Mouse (Mus musculus) CH12F3 (cell line): ENCODE results near the gene Bola1.
"Not testable (repeated sequence)": the region's sequence is repeated elsewhere in the genome, so short reads cannot be mapped to it uniquely, and the experiment has no call there.

Source experiments
- in situ Hi-C: fragments of 300-500 bp; cut with MboI; formaldehyde crosslinking; loops from 2 replicates; pipeline ENCODE4 v1.14.3; 2020; ENCODE audit warnings: low sequenced_read_pairs

Bola1 gene

DNA sequence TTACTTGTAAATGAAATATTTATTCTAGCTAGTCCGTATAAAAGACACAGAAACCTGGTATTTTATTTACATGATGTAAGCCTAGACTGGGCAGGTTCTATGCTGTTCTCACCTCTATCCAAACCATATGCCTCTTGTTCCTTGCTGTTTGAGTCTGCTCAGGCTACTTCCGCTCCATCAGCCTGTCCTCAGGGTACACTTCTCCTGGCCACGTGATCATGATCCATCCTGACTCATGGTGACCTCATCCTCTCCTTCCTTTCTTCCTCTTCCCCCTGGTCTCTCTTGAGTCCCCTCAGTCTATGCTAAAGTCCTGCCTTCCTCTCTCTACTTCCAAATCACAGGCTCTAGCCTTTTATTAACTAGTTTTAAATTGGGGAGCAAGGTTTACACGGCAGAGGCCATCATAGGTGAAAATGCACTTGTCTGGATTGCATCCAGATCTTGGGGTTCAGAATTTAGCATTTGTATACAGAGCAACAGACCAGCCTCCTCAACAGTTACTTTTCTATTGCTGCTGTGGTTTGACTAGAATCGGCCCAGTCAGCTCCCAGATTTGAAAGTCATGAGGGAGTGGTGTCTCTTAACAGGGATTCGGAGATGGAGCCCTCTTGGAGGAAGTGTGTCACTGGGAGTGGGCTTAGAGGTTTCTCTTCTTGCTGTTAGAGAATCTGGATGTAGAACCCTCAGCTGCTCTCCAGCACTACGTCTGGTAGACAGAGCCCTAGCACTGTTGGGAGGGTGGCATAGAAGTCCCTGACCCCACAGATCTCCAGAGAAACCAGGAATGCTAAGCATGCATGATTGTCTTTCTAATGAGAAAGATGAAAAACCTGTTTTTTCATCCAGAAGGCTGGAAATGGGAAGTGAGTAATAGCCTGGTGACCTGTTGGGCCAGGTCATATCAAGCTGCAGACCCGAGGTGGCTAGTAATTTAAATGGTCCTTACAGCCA is 7.5 kb upstream of the Bola1 start:
- in situ Hi-C loops = no loop called here

DNA sequence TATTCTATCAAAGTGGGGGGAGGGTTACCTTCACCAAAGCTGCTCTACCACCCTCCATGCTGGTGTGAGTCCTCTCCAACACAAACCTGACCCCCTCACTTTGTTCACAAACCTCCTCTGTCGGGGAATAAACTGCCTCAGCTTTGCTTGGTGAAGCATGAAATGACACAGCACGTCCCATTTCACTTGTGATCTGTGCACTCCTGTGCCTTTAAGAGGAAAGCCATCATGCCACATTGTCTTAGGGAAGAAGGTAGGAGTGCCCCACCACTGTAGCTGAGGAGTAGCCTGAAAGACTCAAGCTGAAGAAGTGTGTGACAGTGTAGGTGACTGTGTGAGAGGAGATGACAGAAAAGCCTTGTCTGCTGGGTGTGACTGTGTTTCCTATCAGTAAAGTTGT is 5.9 kb upstream of the Bola1 start:
- in situ Hi-C loops = no loop called here

- in situ Hi-C loops = no loop called here
Measured at GRCm38 (mm10) chr3:96222774-96223173, 3.3 kb upstream of the Bola1 start.

DNA sequence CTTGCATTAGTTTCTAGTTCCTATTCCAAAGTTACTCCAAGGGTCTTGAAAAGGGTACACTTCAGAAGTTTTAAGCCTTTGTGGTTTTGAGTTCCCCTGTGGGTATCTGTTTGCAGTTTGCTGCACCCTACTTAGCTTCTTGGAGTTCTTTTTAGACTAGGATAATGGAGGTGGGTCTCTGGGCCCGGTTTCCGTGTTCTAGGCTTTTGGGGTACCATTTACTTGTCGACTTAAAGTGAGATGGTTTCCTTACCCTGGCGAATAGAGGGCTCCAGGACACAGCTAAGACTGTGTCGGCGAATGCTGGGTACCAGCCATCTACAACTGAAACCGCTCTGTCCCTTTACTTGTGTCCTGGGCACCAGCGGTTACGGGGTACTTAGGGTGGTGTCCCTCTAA is 2.1 kb upstream of the Bola1 start:
- in situ Hi-C loops = no loop called here

- in situ Hi-C loops = no loop called here
Measured at GRCm38 (mm10) chr3:96220765-96221639, 1.5 kb upstream of the Bola1 start, which contains the start of the genes Hist2h2ac and Hist2h2be. TSS of gene Hist2h2ac (minus strand) at chr3:96220880. TSS of gene Hist2h2be (plus strand) at chr3:96221119.

DNA sequence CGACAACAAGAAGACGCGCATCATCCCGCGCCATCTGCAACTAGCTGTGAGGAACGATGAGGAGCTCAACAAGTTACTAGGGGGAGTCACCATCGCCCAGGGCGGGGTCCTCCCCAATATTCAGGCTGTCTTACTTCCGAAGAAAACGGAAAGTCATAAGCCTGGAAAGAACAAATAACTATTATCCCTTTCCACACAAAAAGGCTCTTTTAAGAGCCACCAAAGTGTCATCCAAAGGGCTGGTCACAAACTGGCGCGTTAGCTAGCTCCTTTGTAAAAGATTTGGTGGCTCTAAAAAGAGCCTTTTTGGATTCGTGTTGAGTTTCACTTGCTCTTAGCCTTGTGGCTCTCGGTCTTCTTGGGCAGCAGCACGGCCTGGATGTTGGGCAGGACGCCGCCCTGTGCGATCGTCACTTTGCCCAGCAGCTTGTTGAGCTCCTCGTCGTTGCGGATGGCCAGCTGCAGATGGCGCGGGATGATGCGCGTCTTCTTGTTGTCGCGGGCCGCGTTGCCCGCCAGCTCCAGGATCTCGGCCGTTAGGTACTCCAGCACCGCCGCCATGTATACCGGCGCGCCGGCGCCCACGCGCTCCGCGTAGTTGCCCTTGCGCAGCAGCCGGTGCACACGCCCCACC is 739 bp upstream of the Bola1 start:
- in situ Hi-C loops = not testable (repeated sequence)

- in situ Hi-C loops = no loop called here
Measured at GRCm38 (mm10) chr3:96219191-96219641, 293 bp downstream of the Bola1 start.

- in situ Hi-C loops = no loop called here
Measured at GRCm38 (mm10) chr3:96209242-96209641, 10.3 kb downstream of the Bola1 start.

GRCm38 (mm10) chr3:96207819-96208218 is 11.7 kb downstream of the Bola1 start:
- in situ Hi-C loops = no loop called here

DNA sequence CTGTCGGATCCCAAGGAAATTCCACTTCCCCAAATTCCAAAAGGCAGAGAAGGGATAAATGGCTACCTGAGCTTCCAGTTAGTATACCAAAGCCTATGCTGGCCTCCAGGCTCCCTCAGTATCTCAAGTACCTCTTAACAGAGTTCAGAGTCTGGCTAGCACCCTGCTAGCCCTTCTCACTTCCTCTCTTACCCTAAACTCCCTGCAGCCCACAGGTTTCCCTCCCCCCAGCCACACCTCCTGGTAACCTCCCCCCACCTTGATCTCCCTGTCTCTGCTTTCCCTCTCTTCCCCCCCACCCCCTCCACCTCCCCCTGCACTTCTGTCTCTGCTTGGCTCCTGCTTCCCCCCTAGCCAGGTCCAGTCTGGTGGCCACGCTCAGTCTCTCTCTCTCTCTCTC is 19.8 kb downstream of the Bola1 start:
- in situ Hi-C loops = no loop called here

DNA sequence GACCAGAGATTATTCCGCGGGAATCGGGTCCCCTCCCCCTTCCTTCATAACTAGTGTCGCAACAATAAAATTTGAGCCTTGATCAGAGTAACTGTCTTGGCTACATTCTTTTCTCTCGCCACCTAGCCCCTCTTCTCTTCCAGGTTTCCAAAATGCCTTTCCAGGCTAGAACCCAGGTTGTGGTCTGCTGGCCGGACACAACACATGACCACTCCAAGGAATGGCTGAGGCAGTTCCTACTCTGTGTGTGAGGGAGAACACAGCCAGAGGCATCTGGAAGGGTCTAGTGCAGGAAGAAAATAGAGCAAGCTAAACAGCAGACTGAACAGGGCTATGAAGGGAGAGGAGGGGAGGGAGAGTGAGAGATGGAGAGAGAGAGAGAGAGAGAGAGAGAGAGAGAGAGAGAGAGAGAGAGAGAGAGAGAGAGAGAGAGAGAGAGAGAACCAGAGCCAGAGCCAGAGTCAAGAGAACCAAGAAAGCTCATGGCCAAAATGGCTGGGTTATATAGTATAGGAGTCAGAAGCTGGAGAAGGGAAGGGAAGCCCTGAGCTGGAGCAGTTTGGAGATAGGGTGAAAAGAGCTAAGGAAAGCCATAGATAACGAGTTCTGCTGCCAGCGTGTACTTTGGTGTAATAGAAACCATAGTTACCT is 20.8 kb downstream of the Bola1 start:
- in situ Hi-C loops = not testable (repeated sequence)

- in situ Hi-C loops = no loop called here
Measured at GRCm38 (mm10) chr3:96198181-96198580, 21.3 kb downstream of the Bola1 start.

- in situ Hi-C loops = no loop called here
Measured at GRCm38 (mm10) chr3:96197129-96197749, 22.3 kb downstream of the Bola1 start.

- in situ Hi-C loops = no loop called here
Measured at GRCm38 (mm10) chr3:96196437-96197128, 22.9 kb downstream of the Bola1 start.

DNA sequence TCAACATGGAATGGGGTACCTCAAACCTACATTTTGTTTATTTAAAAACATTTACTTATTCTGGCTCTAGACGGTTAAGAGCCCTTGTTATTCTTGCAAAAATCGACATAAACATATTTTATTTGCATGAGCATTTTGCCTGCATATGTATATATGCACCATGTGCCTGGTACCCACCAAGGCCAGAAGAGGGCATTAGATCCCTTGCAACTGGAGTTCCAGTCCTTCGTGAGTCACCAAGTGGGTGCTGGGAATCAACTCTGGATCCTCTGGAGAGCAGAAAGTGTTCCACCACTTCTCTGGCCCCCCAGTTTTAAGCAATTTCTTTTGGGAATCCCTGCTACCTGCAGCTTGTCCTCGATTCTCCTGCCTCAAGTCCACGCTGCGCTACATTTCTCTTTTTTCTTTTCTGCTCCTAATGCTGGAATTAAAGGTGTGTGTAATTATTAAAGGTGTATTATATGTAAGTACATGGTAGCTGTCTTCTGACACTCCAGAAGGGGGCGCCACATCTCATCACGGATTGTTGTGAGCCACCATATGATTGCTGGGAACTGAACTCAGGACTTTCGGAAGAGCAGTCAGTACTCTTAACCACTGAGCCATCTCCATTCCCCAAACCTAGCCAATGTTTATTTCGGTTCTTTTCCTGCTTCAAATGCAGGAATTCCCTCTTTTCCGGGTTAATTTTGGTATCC is 23.7 kb downstream of the Bola1 start:
- in situ Hi-C loops = no loop called here

DNA sequence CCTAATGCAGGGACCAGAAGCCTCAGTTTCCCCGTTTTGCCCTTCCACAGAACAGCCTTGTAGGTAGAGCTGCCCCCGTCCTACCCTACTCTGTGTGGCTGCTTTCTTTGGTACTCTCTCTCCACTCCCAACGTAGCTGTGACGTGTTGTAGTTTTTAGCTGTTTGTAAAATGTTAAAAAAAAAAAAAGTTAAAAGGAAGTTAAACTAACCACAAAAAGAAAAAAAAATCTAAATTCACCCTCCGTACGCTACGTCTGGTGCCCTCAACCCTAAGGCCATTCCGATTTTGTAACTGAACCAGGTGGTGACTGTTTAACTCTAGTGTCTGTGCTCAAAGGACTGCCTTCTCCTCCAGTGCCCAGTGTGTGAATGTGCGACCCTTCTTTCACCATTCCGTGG is 24.5 kb downstream of the Bola1 start:
- in situ Hi-C loops = no loop called here

- in situ Hi-C loops = no loop called here
Measured at GRCm38 (mm10) chr3:96192977-96193376, 26.5 kb downstream of the Bola1 start.

GRCm38 (mm10) chr3:96182382-96182776 is 37.1 kb downstream of the Bola1 start:
- in situ Hi-C loops = no loop called here
